Mouse (Mus musculus): ENCODE measurements around the gene Gfer. TPM values are rescaled to one million over a fixed set of nuclear protein-coding genes. Genes with fewer than 3 reads are reported as not detected.
"Not testable (repeated sequence)": the region's sequence is repeated elsewhere in the genome, so short reads cannot be mapped to it uniquely, and the experiment has no call there.

Gene Gfer
- polyA plus RNA-seq, 1 experiment from 2014 or later: 55.4 TPM

- Histone ChIP-seq H3K4me3 (ENCODE audit: low read depth, low read length) (peak overlapping the region; percentile 61), H3K4me2 (ENCODE audit: low read depth, low read length, severe bottlenecking) (peak overlapping the region; percentile 90), H3K27ac (ENCODE audit: low read depth, low read length) (peak overlapping the region; percentile 68), H3K9me3 (ENCODE audit: control insufficient read depth, low read length) (no peaks in the 10 kb centered on the region), H3K36me3 (ENCODE audit: control insufficient read depth, insufficient read depth, low read length) (peaks cover 3% of the 10 kb centered on the region), H3K4me1 (replicated peaks; ENCODE audit: control insufficient read depth, insufficient read depth, low read length) (peaks cover 13% of the 10 kb centered on the region), H3K9ac (ENCODE audit: low read length) (peak overlapping the region; percentile 82), H3K27me3 (ENCODE audit: control insufficient read depth, insufficient read depth, low read length) (no peaks in the 10 kb centered on the region)
- DNase-seq (ENCODE audit: low spot score): peak; percentile 99
- WGBS: under 1% methylated on average over 60 of the region's 61 CpGs
- ATAC-seq (replicated peaks; ENCODE audit: low FRiP score): peak; percentile 97
Measured at GRCm38 (mm10) chr17:24719494-24720222, 23.7 kb upstream of the Gfer start.

- not testable (repeated sequence) for H3K27me3 ChIP-seq (ENCODE audit: control insufficient read depth, insufficient read depth, low read length); DNase-seq (ENCODE audit: low spot score); ATAC-seq (replicated peaks; ENCODE audit: low FRiP score); H3K36me3 ChIP-seq (ENCODE audit: control insufficient read depth, insufficient read depth, low read length); H3K27ac ChIP-seq (ENCODE audit: low read depth, low read length); H3K9me3 ChIP-seq (ENCODE audit: control insufficient read depth, low read length)
- peak overlapping the region; percentile 61 for H3K4me3 ChIP-seq (ENCODE audit: low read depth, low read length)
- peaks cover 13% of the 10 kb centered on the region for H3K4me1 ChIP-seq (replicated peaks; ENCODE audit: control insufficient read depth, insufficient read depth, low read length)
- 66% methylated on average over 5 of the region's 5 CpGs for WGBS
- H3K4me2 ChIP-seq (ENCODE audit: low read depth, low read length, severe bottlenecking): peak overlapping the region; percentile 57
- H3K9ac ChIP-seq (ENCODE audit: low read length): peak overlapping the region; percentile 76
Measured at GRCm38 (mm10) chr17:24718938-24719337, 23.0 kb upstream of the Gfer start.

- peaks cover 7% of the 10 kb centered on the region for H3K4me1 ChIP-seq (replicated peaks; ENCODE audit: control insufficient read depth, insufficient read depth, low read length)
- DNase-seq (ENCODE audit: low spot score) (no peak), ATAC-seq (replicated peaks; ENCODE audit: low FRiP score) (no peak)
- H3K9me3 ChIP-seq (ENCODE audit: control insufficient read depth, low read length): no peaks in the 10 kb centered on the region
- H3K36me3 ChIP-seq (ENCODE audit: control insufficient read depth, insufficient read depth, low read length): peaks cover 3% of the 10 kb centered on the region
- H3K4me2 ChIP-seq (ENCODE audit: low read depth, low read length, severe bottlenecking): peak within 1 kb of the TSS; percentile 57
- no peaks in the 10 kb centered on the region for H3K27me3 ChIP-seq (ENCODE audit: control insufficient read depth, insufficient read depth, low read length)
- H3K9ac ChIP-seq (ENCODE audit: low read length): no peak within 1 kb of the TSS
- no peak within 1 kb of the TSS; the same call in 1 of the 2 replicates for H3K27ac ChIP-seq (ENCODE audit: low read depth, low read length)
- peak within 1 kb of the TSS; percentile 61 for H3K4me3 ChIP-seq (ENCODE audit: low read depth, low read length)
- WGBS: 84% methylated on average over 4 of the region's 4 CpGs
Measured at GRCm38 (mm10) chr17:24717943-24718342, 22.0 kb upstream of the Gfer start, which contains the start of the genes Rnf151 and Rps2. Gene Rnf151, minus strand, starts transcription at chr17:24718063. Gene Rps2, plus strand, starts transcription at chr17:24718116.

GRCm38 (mm10) chr17:24716166-24716682 is 20.3 kb upstream of the Gfer start:
- ATAC-seq (replicated peaks; ENCODE audit: low FRiP score) (no peak), DNase-seq (ENCODE audit: low spot score) (peak; percentile 52)
- peaks cover under 1% of the 10 kb centered on the region for H3K36me3 ChIP-seq (ENCODE audit: control insufficient read depth, insufficient read depth, low read length)
- no peak overlapping the region for H3K27ac ChIP-seq (ENCODE audit: low read depth, low read length)
- H3K27me3 ChIP-seq (ENCODE audit: control insufficient read depth, insufficient read depth, low read length): no peaks in the 10 kb centered on the region
- peaks cover under 1% of the 10 kb centered on the region for H3K4me1 ChIP-seq (replicated peaks; ENCODE audit: control insufficient read depth, insufficient read depth, low read length)
- H3K9ac ChIP-seq (ENCODE audit: low read length): no peak overlapping the region
- no peaks in the 10 kb centered on the region for H3K9me3 ChIP-seq (ENCODE audit: control insufficient read depth, low read length)
- WGBS: 95% methylated on average over 15 of the region's 15 CpGs
- H3K4me3 ChIP-seq (ENCODE audit: low read depth, low read length): no peak overlapping the region
- H3K4me2 ChIP-seq (ENCODE audit: low read depth, low read length, severe bottlenecking): no peak overlapping the region

- 43% methylated on average over 6 of the region's 6 CpGs for WGBS
- Histone ChIP-seq H3K9ac (ENCODE audit: low read length) (no peak overlapping the region), H3K27me3 (ENCODE audit: control insufficient read depth, insufficient read depth, low read length) (no peaks in the 10 kb centered on the region), H3K4me2 (ENCODE audit: low read depth, low read length, severe bottlenecking) (no peak overlapping the region), H3K27ac (ENCODE audit: low read depth, low read length) (no peak overlapping the region), H3K4me1 (replicated peaks; ENCODE audit: control insufficient read depth, insufficient read depth, low read length) (no peaks in the 10 kb centered on the region; the same call in 1 of the 2 replicates), H3K9me3 (ENCODE audit: control insufficient read depth, low read length) (no peaks in the 10 kb centered on the region), H3K36me3 (ENCODE audit: control insufficient read depth, insufficient read depth, low read length) (no peaks in the 10 kb centered on the region), H3K4me3 (ENCODE audit: low read depth, low read length) (no peak overlapping the region)
- ATAC-seq (replicated peaks; ENCODE audit: low FRiP score) (no peak), DNase-seq (ENCODE audit: low spot score) (no peak)
Measured at GRCm38 (mm10) chr17:24715556-24715955, 19.6 kb upstream of the Gfer start.

- no peaks in the 10 kb centered on the region for H3K4me1 ChIP-seq (replicated peaks; ENCODE audit: control insufficient read depth, insufficient read depth, low read length)
- H3K4me3 ChIP-seq (ENCODE audit: low read depth, low read length): no peak overlapping the region
- H3K27me3 ChIP-seq (ENCODE audit: control insufficient read depth, insufficient read depth, low read length): no peaks in the 10 kb centered on the region
- no peak overlapping the region for H3K9ac ChIP-seq (ENCODE audit: low read length)
- no peak overlapping the region for H3K4me2 ChIP-seq (ENCODE audit: low read depth, low read length, severe bottlenecking)
- no peaks in the 10 kb centered on the region; the same call in 1 of the 2 replicates for H3K36me3 ChIP-seq (ENCODE audit: control insufficient read depth, insufficient read depth, low read length)
- DNase-seq (ENCODE audit: low spot score) (no peak), ATAC-seq (replicated peaks; ENCODE audit: low FRiP score) (no peak)
- no peak overlapping the region for H3K27ac ChIP-seq (ENCODE audit: low read depth, low read length)
- H3K9me3 ChIP-seq (ENCODE audit: control insufficient read depth, low read length): no peaks in the 10 kb centered on the region
- 35% methylated on average over 2 of the region's 2 CpGs for WGBS
Measured at GRCm38 (mm10) chr17:24708646-24709045, 12.7 kb upstream of the Gfer start.

- H3K9ac ChIP-seq (ENCODE audit: low read length): peak overlapping the region; percentile 50
- H3K4me1 ChIP-seq (replicated peaks; ENCODE audit: control insufficient read depth, insufficient read depth, low read length): no peaks in the 10 kb centered on the region
- no peak overlapping the region for H3K27ac ChIP-seq (ENCODE audit: low read depth, low read length)
- H3K9me3 ChIP-seq (ENCODE audit: control insufficient read depth, low read length): no peaks in the 10 kb centered on the region
- H3K36me3 ChIP-seq (ENCODE audit: control insufficient read depth, insufficient read depth, low read length): no peaks in the 10 kb centered on the region; the same call in 1 of the 2 replicates
- peak overlapping the region; percentile 71 for H3K4me2 ChIP-seq (ENCODE audit: low read depth, low read length, severe bottlenecking)
- H3K4me3 ChIP-seq (ENCODE audit: low read depth, low read length): peak overlapping the region; percentile 45
- no peaks in the 10 kb centered on the region for H3K27me3 ChIP-seq (ENCODE audit: control insufficient read depth, insufficient read depth, low read length)
- 6% methylated on average over 24 of the region's 24 CpGs for WGBS
- DNase-seq (ENCODE audit: low spot score): no peak
- peak; percentile 64 for ATAC-seq (replicated peaks; ENCODE audit: low FRiP score)
Measured at GRCm38 (mm10) chr17:24707801-24708425, 12.0 kb upstream of the Gfer start.

GRCm38 (mm10) chr17:24706982-24707800 is 11.2 kb upstream of the Gfer start, which contains the start of gene Tbl3:
Gene Tbl3, minus strand, starts transcription at chr17:24707660.
- Histone ChIP-seq H3K4me1 (replicated peaks; ENCODE audit: control insufficient read depth, insufficient read depth, low read length) (no peaks in the 10 kb centered on the region), H3K9me3 (ENCODE audit: control insufficient read depth, low read length) (no peaks in the 10 kb centered on the region), H3K9ac (ENCODE audit: low read length) (peak within 1 kb of the TSS; percentile 50), H3K4me2 (ENCODE audit: low read depth, low read length, severe bottlenecking) (peak within 1 kb of the TSS; percentile 71), H3K36me3 (ENCODE audit: control insufficient read depth, insufficient read depth, low read length) (no peaks in the 10 kb centered on the region; the same call in 1 of the 2 replicates), H3K27me3 (ENCODE audit: control insufficient read depth, insufficient read depth, low read length) (no peaks in the 10 kb centered on the region), H3K4me3 (ENCODE audit: low read depth, low read length) (peak within 1 kb of the TSS; percentile 45), H3K27ac (ENCODE audit: low read depth, low read length) (0 out of 2 replicates have a peak within 1 kb of the TSS, but pooled peaks have one; percentile 0)
- WGBS: 5% methylated on average over 32 of the region's 32 CpGs
- ATAC-seq (replicated peaks; ENCODE audit: low FRiP score) (peak; percentile 87), DNase-seq (ENCODE audit: low spot score) (peak; percentile 96)

Measured in forebrain, embryonic 11.5 days (tissue).